Mouse (Mus musculus) left cerebral cortex, postnatal 10 days (tissue): ENCODE measurements around the gene Calr3. TPM values are rescaled to one million over a fixed set of nuclear protein-coding genes. Genes with fewer than 3 reads are reported as not detected.

Experiments
- DNase-seq, 2 experiments: peaks; one replicate each; pipeline ENCODE4 v3.0.0; 2021 to 2022; ENCODE audit warnings: low spot score in 2 of 2, mixed read lengths in 1 of 2; ENCODE audit errors: extremely low spot score in 1 of 2
- intact Hi-C: fragments of 180-260 bp; cut with DNase I; formaldehyde crosslinking; loops from one replicate; pipeline ENCODE4 v1.15.1; 2025
- total RNA-seq, 2 experiments: library from RNA; stranded (reverse); gene quantifications; 2 replicates each; pipeline ENCODE4 v1.2.3; 2021

Calr3 gene
- total RNA-seq = 1 to 10 TPM in 1 of 2 experiments, under 1 TPM in 1; 0.88 to 1.0 TPM

- intact Hi-C loops = no loop called here
- DNase-seq = peak; percentile 99
Measured at GRCm38 (mm10) chr8:72443338-72443993, at the start of gene Calr3, which contains the start of gene 1700030K09Rik. TSS of gene Calr3 (minus strand) at chr8:72443870. TSS of gene 1700030K09Rik (plus strand) at chr8:72443880.

GRCm38 (mm10) chr8:72493381-72493780 lies 49.7 kb upstream of the Calr3 start:
- intact Hi-C loops = loop anchor here (5.0 kb wide), 1 partner anchor 54 kb away; the partner anchor contains the start of gene Med26
- no peak for DNase-seq

GRCm38 (mm10) chr8:72492622-72493081 lies 49.0 kb upstream of the Calr3 start:
- DNase-seq = peak; percentile 98 to 99
- intact Hi-C loops = loop anchor here (5.0 kb wide), 1 partner anchor 55 kb away; the partner anchor contains the start of gene Med26

- peak in 1 of 2 experiments; percentile 61 for DNase-seq
- intact Hi-C loops = loop anchor here (5.0 kb wide), 1 partner anchor 55 kb away; the partner anchor contains the start of gene Med26
Measured at GRCm38 (mm10) chr8:72491680-72492621, 48.3 kb upstream of the Calr3 start, which contains the start of gene Slc35e1. TSS of gene Slc35e1 (minus strand) at chr8:72492614.

GRCm38 (mm10) chr8:72491017-72491416 lies 47.3 kb upstream of the Calr3 start:
- intact Hi-C loops = loop anchor here (5.0 kb wide), 1 partner anchor 56 kb away; the partner anchor contains the start of gene Med26
- peak in 1 of 2 experiments; percentile 31 for DNase-seq

GRCm38 (mm10) chr8:72487014-72487413 lies 43.3 kb upstream of the Calr3 start:
- DNase-seq = no peak
- intact Hi-C loops = no loop called here

- intact Hi-C loops = no loop called here
- peak in 1 of 2 experiments; percentile 78 for DNase-seq
Measured at GRCm38 (mm10) chr8:72485456-72486199, 42.0 kb upstream of the Calr3 start.

- intact Hi-C loops = no loop called here
- DNase-seq = peak; percentile 97 to 98
Measured at GRCm38 (mm10) chr8:72474826-72475546, 31.3 kb upstream of the Calr3 start, which contains the start of gene Cherp. TSS of gene Cherp (minus strand) at chr8:72475226.

- DNase-seq = peak in 1 of 2 experiments; percentile 54
- intact Hi-C loops = no loop called here
Measured at GRCm38 (mm10) chr8:72470684-72471083, 27.0 kb upstream of the Calr3 start.

GRCm38 (mm10) chr8:72469984-72470383 lies 26.3 kb upstream of the Calr3 start:
- no peak for DNase-seq
- intact Hi-C loops = no loop called here

GRCm38 (mm10) chr8:72469243-72469642 lies 25.6 kb upstream of the Calr3 start:
- intact Hi-C loops = no loop called here
- no peak for DNase-seq

GRCm38 (mm10) chr8:72464211-72464610 lies 20.5 kb upstream of the Calr3 start:
- intact Hi-C loops = loop anchor here (5.0 kb wide), 1 partner anchor 77 kb away; no protein-coding TSS in a partner anchor
- no peak for DNase-seq

GRCm38 (mm10) chr8:72459881-72460533 lies 16.3 kb upstream of the Calr3 start:
- intact Hi-C loops = loop anchor here (5.0 kb wide), 1 partner anchor 73 kb away; no protein-coding TSS in a partner anchor
- no peak for DNase-seq

- intact Hi-C loops = no loop called here
- DNase-seq = no peak
Measured at GRCm38 (mm10) chr8:72458457-72458856, 14.8 kb upstream of the Calr3 start.

GRCm38 (mm10) chr8:72457806-72458205 lies 14.1 kb upstream of the Calr3 start:
- intact Hi-C loops = no loop called here
- DNase-seq = no peak

- intact Hi-C loops = no loop called here
Measured at GRCm38 (mm10) chr8:72455317-72455716, 11.6 kb upstream of the Calr3 start.

GRCm38 (mm10) chr8:72453904-72454303 lies 10.2 kb upstream of the Calr3 start:
- no peak for DNase-seq
- intact Hi-C loops = no loop called here

More at GRCm38 (mm10) chr8:72455317-72455716, 11.6 kb upstream of the Calr3 start:
- DNase-seq = no peak
